In genomic region chr17:45724574-45724921, GRCm38 (mm10) we compare ENCODE assay signal across 12 mouse cellular contexts. TPM values are rescaled to one million over a fixed set of nuclear protein-coding genes. Genes with fewer than 3 reads are reported as not detected.
DNase-seq lines count a peak whose midpoint lies in the region; ATAC-seq and TF ChIP-seq lines count a peak whose summit lies in the region.
"Had no signal": no experiment of that assay in that cellular context is flagged by ENCODE, and none has a peak within 500 bp of the region (broad histone marks: within the 10 kb centered on the region; RNA-seq: fewer than 3 reads in every experiment).

No protein-coding gene starts in this region.

- H3K27me3 ChIP-seq in embryonic facial prominence, embryonic 13.5 days: no peaks in the 10 kb centered on the region
- peaks cover 4% of the 10 kb centered on the region; the same call in 1 of the 2 replicates for H3K27me3 ChIP-seq in hindbrain, embryonic 13.5 days
- H3K27me3 ChIP-seq in midbrain, embryonic 15.5 days (replicated peaks): no peaks in the 10 kb centered on the region
- H3K27me3 ChIP-seq: heart, embryonic 15.5 days; limb, embryonic 13.5 days had no signal

- H3K9ac ChIP-seq in embryonic facial prominence, embryonic 13.5 days: no peak overlapping the region; the same call in 1 of the 2 replicates
- H3K9ac ChIP-seq in hindbrain, embryonic 13.5 days: 0 out of 2 replicates have a peak overlapping the region, but pooled peaks have one; percentile 84
- no peak overlapping the region for H3K9ac ChIP-seq in midbrain, embryonic 15.5 days

- no peaks in the 10 kb centered on the region for H3K9me3 ChIP-seq in embryonic facial prominence, embryonic 13.5 days
- H3K9me3 ChIP-seq in hindbrain, embryonic 13.5 days: no peaks in the 10 kb centered on the region
- no peaks in the 10 kb centered on the region for H3K9me3 ChIP-seq in midbrain, embryonic 15.5 days
- H3K9me3 ChIP-seq: heart, embryonic 15.5 days; limb, embryonic 13.5 days had no signal

- 0 out of 2 replicates have a peak, but pooled peaks have one; percentile 0 for TF ChIP-seq CTCF in left cerebral cortex, adult 2 months (IDR thresholded peaks at IDR 0.05)

- ATAC-seq in embryonic facial prominence, embryonic 13.5 days (ENCODE audit: insufficient number of reproducible peaks, insufficient read depth, low FRiP score, low TSS enrichment, low read depth): no peak
- no peak for ATAC-seq in hindbrain, embryonic 13.5 days (ENCODE audit: low FRiP score)
- ATAC-seq in midbrain, embryonic 15.5 days (replicated peaks): peak; percentile 27

- H3K4me3 ChIP-seq in left cerebral cortex, adult 2 months: no peak overlapping the region
- peak overlapping the region; percentile 50; the same call in 1 of the 2 replicates for H3K4me3 ChIP-seq in embryonic facial prominence, embryonic 13.5 days
- no peak overlapping the region for H3K4me3 ChIP-seq in hindbrain, embryonic 13.5 days
- no peak overlapping the region for H3K4me3 ChIP-seq in midbrain, embryonic 15.5 days

- WGBS in embryonic facial prominence, embryonic 13.5 days: 84% methylated on average over 10 of the region's 10 CpGs
- WGBS in hindbrain, embryonic 13.5 days: 85% methylated on average over 10 of the region's 10 CpGs
- WGBS in midbrain, embryonic 15.5 days: 83% methylated on average over 10 of the region's 10 CpGs

- intact Hi-C loops in left cerebral cortex, adult 2 months (cut with DNase I): loop anchor here (5.0 kb wide), 1 partner anchor 142 kb away; no protein-coding TSS in a partner anchor

- no peaks in the 10 kb centered on the region for H3K36me3 ChIP-seq in embryonic facial prominence, embryonic 13.5 days
- H3K36me3 ChIP-seq in hindbrain, embryonic 13.5 days: no peaks in the 10 kb centered on the region
- H3K36me3 ChIP-seq in midbrain, embryonic 15.5 days (replicated peaks): no peaks in the 10 kb centered on the region
- H3K36me3 ChIP-seq: heart, embryonic 15.5 days; limb, embryonic 13.5 days had no signal

- H3K4me1 ChIP-seq in embryonic facial prominence, embryonic 13.5 days: peaks cover 9% of the 10 kb centered on the region
- H3K4me1 ChIP-seq in hindbrain, embryonic 13.5 days (replicated peaks): peaks cover 18% of the 10 kb centered on the region
- peaks cover 15% of the 10 kb centered on the region for H3K4me1 ChIP-seq in midbrain, embryonic 15.5 days

- DNase-seq in left cerebral cortex, adult 2 months (ENCODE audit: extremely low spot score in 1 of 2, low spot score in 2 of 2): no peak
- no peak for DNase-seq in left cerebral cortex, adult 9 months (ENCODE audit: low spot score in 2 of 2)
- DNase-seq in right cerebral cortex, postnatal 10 days (ENCODE audit: low spot score in 2 of 2): no peak
- DNase-seq in frontal cortex, postnatal 10 days (ENCODE audit: low spot score in 2 of 2): no peak
- no peak for DNase-seq in lung, postnatal 25 days (ENCODE audit: low spot score)

- no peak overlapping the region; the same call in 1 of the 2 replicates for H3K27ac ChIP-seq in left cerebral cortex, adult 2 months
- H3K27ac ChIP-seq in embryonic facial prominence, embryonic 13.5 days: no peak overlapping the region
- peak overlapping the region; percentile 94; the same call in 1 of the 2 replicates for H3K27ac ChIP-seq in hindbrain, embryonic 13.5 days
- peak overlapping the region; percentile 89 for H3K27ac ChIP-seq in midbrain, embryonic 15.5 days

- H3K4me2 ChIP-seq in embryonic facial prominence, embryonic 13.5 days: no peak overlapping the region
- H3K4me2 ChIP-seq in hindbrain, embryonic 13.5 days: no peak overlapping the region
- H3K4me2 ChIP-seq in midbrain, embryonic 15.5 days: 0 out of 2 replicates have a peak overlapping the region, but pooled peaks have one; percentile 55

RNA-seq across cellular contexts. Expression of gene 1600014C23Rik, which starts 9.1 kb away (rescaled TPM):
- total RNA-seq in left cerebral cortex, adult 2 months (2021): not detected
- polyA plus RNA-seq in embryonic facial prominence, embryonic 13.5 days (2015; fragmentation: Nextera tagmentation; extraction: Ambion mirVana): not detected in 2 replicates
- polyA plus RNA-seq in hindbrain, embryonic 13.5 days (2015; fragmentation: Nextera tagmentation; extraction: Ambion mirVana): not detected in 2 replicates
- polyA plus RNA-seq in midbrain, embryonic 15.5 days (2015; fragmentation: Nextera tagmentation; extraction: Ambion mirVana): 0.61 TPM in 1 of 2 replicates, not detected in the other
- total RNA-seq: common myeloid progenitor, adult 5-6 weeks; megakaryocyte-erythroid progenitor cell, adult 5-6 weeks had no signal
- polyA plus RNA-seq: limb, embryonic 13.5 days had no signal

RNA-seq across cellular contexts. Expression of gene Tmem63b, which starts 37.8 kb away (rescaled TPM):
- 100 to 1,000 TPM; 176 to 184 TPM for total RNA-seq in left cerebral cortex, adult 2 months (2021)
- polyA plus RNA-seq in embryonic facial prominence, embryonic 13.5 days (2015; fragmentation: Nextera tagmentation; extraction: Ambion mirVana): 38.0 and 42.4 TPM in 2 replicates
- 123 and 139 TPM in 2 replicates for polyA plus RNA-seq in hindbrain, embryonic 13.5 days (2015; fragmentation: Nextera tagmentation; extraction: Ambion mirVana)
- polyA plus RNA-seq in midbrain, embryonic 15.5 days (2015; fragmentation: Nextera tagmentation; extraction: Ambion mirVana): 173 and 177 TPM in 2 replicates

RNA-seq across cellular contexts. Expression of gene Mrpl14, which starts 38.4 kb away (rescaled TPM):
- 10 to 100 TPM; 42.4 to 44.1 TPM for total RNA-seq in left cerebral cortex, adult 2 months (2021)
- polyA plus RNA-seq in embryonic facial prominence, embryonic 13.5 days (2015; fragmentation: Nextera tagmentation; extraction: Ambion mirVana): 146 and 152 TPM in 2 replicates
- polyA plus RNA-seq in hindbrain, embryonic 13.5 days (2015; fragmentation: Nextera tagmentation; extraction: Ambion mirVana): 121 and 122 TPM in 2 replicates
- 118 and 124 TPM in 2 replicates for polyA plus RNA-seq in midbrain, embryonic 15.5 days (2015; fragmentation: Nextera tagmentation; extraction: Ambion mirVana)

Comparison
In these comparisons a context has a peak if more than half of its experiments do, and no peak if none do; other contexts are left out.
1. H3K27ac ChIP-seq: peak in hindbrain, embryonic 13.5 days (single experiment) and midbrain, embryonic 15.5 days (single experiment); none in left cerebral cortex, adult 2 months (single experiment) and embryonic facial prominence, embryonic 13.5 days (single experiment).